Mouse (Mus musculus) hematopoietic stem cell, adult 5-6 weeks (primary cell): ENCODE data around the gene Fam174a. TPM values are rescaled to one million over a fixed set of nuclear protein-coding genes. Genes with fewer than 3 reads are reported as not detected.

Experiments used
- ATAC-seq, 2 experiments: fragments of 125-278 bp in 1 of 2; replicated peaks in 1 of 2; 2 replicates each; pipeline ENCODE4 v1.8.0; 2016 to 2017; ENCODE audit warnings: inconsistent platforms in 2 of 2, mild to moderate bottlenecking in 2 of 2, moderate number of reproducible peaks in 2 of 2, low read depth in 1 of 2, moderate TSS enrichment in 1 of 2; ENCODE audit not compliant: low FRiP score in 2 of 2, poor library complexity in 2 of 2, severe bottlenecking in 2 of 2, insufficient read depth in 1 of 2, low TSS enrichment in 1 of 2
- total RNA-seq: library from RNA; stranded (forward); fragments of 172-1452, 232-1000 nt; gene quantifications from 2 replicates; pipeline ENCODE4 v1.2.3, GENCODE M21; 2017

Gene Fam174a
- total RNA-seq, 1 experiment from 2014 or later, result 16.0 TPM

- ATAC-seq, result no peak
These were observed 54.3 kb downstream of the Fam174a start for GRCm38 (mm10) chr1:95367748-95368147.

GRCm38 (mm10) chr1:95375443-95375842, 62.0 kb downstream of the Fam174a start:
- ATAC-seq, result no peak

GRCm38 (mm10) chr1:95381028-95381427, 67.6 kb downstream of the Fam174a start:
- peak; percentile 69 to 73 for ATAC-seq
